Mouse (Mus musculus) mouse embryonic stem cell (cell line): Measurements from ENCODE around the gene Rcc1l.

Experiments used
- in situ Hi-C, 2 experiments: fragments of 300-500 bp; cut with MboI; formaldehyde crosslinking; loops; 1 replicate in 1 of 2; 3 replicates in 1 of 2; pipeline ENCODE4 v1.14.3; 2019 to 2020; ENCODE audit warnings: low sequenced_read_pairs in 2 of 2, low pct_unique_long_range_greater_than_20kb in 1 of 2, mixed read lengths in 1 of 2; ENCODE audit not compliant: unreplicated experiment in 1 of 2

Gene Rcc1l

GRCm38 (mm10) chr5:134176169-134176881 lies at the start of gene Rcc1l:
TSS of gene Rcc1l (minus strand) at chr5:134176774.
- in situ Hi-C loops, result loop anchor here in 1 of 2 experiments (5.0 kb wide), 1 partner anchor 166 kb away; no protein-coding TSS in a partner anchor

- in situ Hi-C loops, result no loop called here
Measured at GRCm38 (mm10) chr5:134225110-134225901, 48.7 kb upstream of the Rcc1l start.

GRCm38 (mm10) chr5:134221708-134222150 lies 45.2 kb upstream of the Rcc1l start:
- in situ Hi-C loops, result no loop called here

- in situ Hi-C loops, result no loop called here
Measured at GRCm38 (mm10) chr5:134221278-134221677, 44.7 kb upstream of the Rcc1l start.

- in situ Hi-C loops, result no loop called here
Measured at GRCm38 (mm10) chr5:134217900-134218299, 41.3 kb upstream of the Rcc1l start.

GRCm38 (mm10) chr5:134214021-134214806 lies 37.6 kb upstream of the Rcc1l start:
- in situ Hi-C loops, result no loop called here

GRCm38 (mm10) chr5:134209931-134210554 lies 33.5 kb upstream of the Rcc1l start:
- in situ Hi-C loops, result no loop called here

- in situ Hi-C loops, result no loop called here
Measured at GRCm38 (mm10) chr5:134206721-134207120, 30.1 kb upstream of the Rcc1l start.

GRCm38 (mm10) chr5:134193664-134194063 lies 17.1 kb upstream of the Rcc1l start:
- in situ Hi-C loops, result loop anchor here in 1 of 2 experiments (5.0 kb wide), 1 partner anchor 149 kb away; no protein-coding TSS in a partner anchor

GRCm38 (mm10) chr5:134188571-134188970 lies 12.0 kb upstream of the Rcc1l start:
- in situ Hi-C loops, result loop anchor here (10.0 kb wide), 1 partner anchor 296 kb away; no protein-coding TSS in a partner anchor

- in situ Hi-C loops, result loop anchor here (10.0 kb wide), 1 partner anchor 298 kb away; no protein-coding TSS in a partner anchor
Measured at GRCm38 (mm10) chr5:134186961-134187731, 10.6 kb upstream of the Rcc1l start.

- in situ Hi-C loops, result loop anchor here (10.0 kb wide), 1 partner anchor 299 kb away; no protein-coding TSS in a partner anchor
Measured at GRCm38 (mm10) chr5:134186059-134186458, 9.5 kb upstream of the Rcc1l start.

GRCm38 (mm10) chr5:134183880-134184808 lies 7.6 kb upstream of the Rcc1l start, which contains the start of gene Gtf2ird2:
TSS of gene Gtf2ird2 (plus strand) at chr5:134184019.
- in situ Hi-C loops, result loop anchor here (10.0 kb wide), 1 partner anchor 301 kb away; no protein-coding TSS in a partner anchor

GRCm38 (mm10) chr5:134183162-134183561 lies 6.6 kb upstream of the Rcc1l start:
- in situ Hi-C loops, result loop anchor here (10.0 kb wide), 1 partner anchor 302 kb away; no protein-coding TSS in a partner anchor

GRCm38 (mm10) chr5:134182735-134183134 lies 6.2 kb upstream of the Rcc1l start:
- in situ Hi-C loops, result loop anchor here (10.0 kb wide), 1 partner anchor 302 kb away; no protein-coding TSS in a partner anchor

GRCm38 (mm10) chr5:134182172-134182571 lies 5.6 kb upstream of the Rcc1l start:
- in situ Hi-C loops, result loop anchor here (10.0 kb wide), 1 partner anchor 303 kb away; no protein-coding TSS in a partner anchor
